Mouse (Mus musculus): ENCODE results near the gene Ccdc15. TPM values are rescaled to one million over a fixed set of nuclear protein-coding genes. Genes with fewer than 3 reads are reported as not detected.

Ccdc15 gene
- polyA plus RNA-seq (2014; fragmentation: Illumina TruSeq; extraction: RNeasy Lipid Tissue Mini Kit (QIAGEN cat#74804); ENCODE audit: insufficient read depth, low read depth, low replicate concordance), result 0.49 TPM

DNA sequence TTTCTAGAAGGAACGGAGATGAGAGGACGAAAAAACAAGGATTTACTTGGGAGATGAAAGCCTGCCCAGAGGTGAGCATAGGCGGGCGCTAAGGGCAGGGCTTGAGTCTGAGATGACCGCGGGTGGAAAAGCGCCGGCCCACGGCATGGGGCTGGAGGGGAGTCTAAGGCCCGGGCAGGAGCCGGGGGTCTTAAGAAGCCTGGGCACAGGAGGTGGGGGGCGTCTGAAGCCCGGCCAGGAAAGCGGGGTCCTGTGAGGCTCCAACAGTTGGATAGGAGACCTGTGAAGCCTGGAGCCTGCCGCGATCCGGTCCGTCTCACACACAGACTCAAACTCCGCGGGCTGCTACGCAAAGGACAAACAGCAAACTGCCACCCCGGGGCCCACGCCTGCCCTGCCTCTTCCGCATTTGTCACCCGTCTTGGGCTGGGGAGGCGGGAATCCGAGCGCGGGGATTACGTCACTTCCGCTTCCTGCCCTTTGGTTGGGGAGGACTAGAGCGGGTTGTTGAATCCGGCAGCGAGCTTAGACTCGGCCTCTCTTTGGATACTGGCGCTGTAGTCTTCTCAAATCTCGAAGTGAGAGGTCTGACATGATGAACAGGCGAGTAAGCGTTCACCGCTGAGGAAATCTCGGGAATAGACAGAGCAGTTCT is at the start of gene Ccdc15:
Ccdc15 (minus strand) TSS at position 445 of the 655 bp plus-strand sequence.

DNA sequence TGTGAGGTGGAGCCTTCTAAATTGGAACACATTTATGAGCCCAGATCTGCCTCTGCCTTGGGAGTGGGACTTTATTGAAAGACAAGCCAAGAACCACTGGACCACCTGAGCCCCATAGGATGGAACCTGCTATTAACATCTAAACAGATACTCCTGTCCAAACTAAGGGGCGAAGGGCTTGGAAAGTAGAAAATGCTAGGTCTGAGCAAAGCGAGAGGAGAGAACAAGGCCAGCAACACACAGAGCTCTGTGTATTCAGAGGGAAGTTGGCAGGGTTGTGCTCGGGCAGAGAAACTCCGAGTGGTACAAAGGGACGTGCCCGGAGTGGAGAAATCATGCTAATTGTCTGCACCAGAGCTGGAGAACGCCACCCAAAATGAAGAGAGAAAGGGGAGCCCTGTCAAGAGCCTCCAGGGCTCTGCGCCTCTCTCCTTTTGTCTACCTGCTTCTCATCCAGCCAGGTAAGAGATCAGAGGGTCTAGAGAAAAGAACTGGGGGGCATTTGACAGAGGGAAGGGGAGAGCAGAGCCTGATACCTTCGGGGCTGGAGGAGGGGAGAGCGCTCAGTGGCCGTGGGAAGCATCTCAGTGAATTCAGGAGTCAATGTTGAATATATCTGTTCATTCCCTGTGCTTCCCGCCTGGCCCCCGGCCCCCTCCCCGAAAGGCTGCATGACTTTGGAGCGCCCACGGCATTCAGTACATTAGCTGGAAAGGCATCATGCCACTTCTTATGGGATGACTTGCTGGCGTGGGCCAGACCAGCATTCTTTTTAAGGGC is 19.3 kb upstream of the Ccdc15 start, which contains the start of gene Hepacam:
Hepacam (plus strand) TSS at position 51 of the 780 bp plus-strand sequence.

DNA sequence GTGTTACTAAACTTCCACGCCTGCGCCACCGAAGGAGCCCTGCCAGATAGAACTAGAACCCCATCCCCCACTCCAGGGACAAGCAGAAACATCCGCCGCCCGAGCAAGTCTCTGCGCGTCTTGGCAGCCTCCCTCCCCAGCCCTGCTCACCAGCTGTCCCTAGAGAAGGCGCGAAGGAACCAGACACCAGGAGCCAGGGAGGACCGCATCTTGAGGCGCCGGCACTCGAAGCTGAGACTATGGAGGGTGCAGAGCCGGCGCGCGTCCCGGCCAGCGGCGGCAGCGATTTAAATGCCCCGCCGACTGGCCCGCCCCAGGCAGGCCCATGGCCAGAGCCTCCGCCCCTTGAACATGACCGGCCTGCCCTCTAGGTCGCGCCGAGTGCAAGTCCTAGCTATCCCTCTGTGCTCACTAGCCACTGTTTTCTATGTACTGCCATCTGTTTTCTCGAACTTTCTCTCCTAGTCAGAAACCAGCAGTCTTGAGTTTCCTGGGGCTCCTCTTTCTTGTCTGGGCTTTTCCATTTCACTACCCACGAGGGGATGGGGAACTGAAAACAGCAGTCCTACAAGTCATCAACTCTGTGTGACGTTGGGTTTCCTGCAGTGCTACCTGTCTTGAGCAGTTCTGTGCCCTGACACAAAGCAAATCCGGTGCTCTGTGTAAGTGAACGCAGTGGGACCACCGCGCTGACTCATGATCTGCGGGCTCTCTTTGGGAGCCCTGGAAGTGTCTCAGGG is 92.9 kb downstream of the Ccdc15 start, which contains the start of gene Slc37a2:
Slc37a2 (minus strand) TSS at position 590 of the 740 bp plus-strand sequence.

Other genes with a start within 250 kb of the Ccdc15 start
- gene Pknox2, start 201.0 kb downstream of the Ccdc15 start, polyA plus RNA-seq (2014; fragmentation: Illumina TruSeq; extraction: RNeasy Lipid Tissue Mini Kit (QIAGEN cat#74804); ENCODE audit: insufficient read depth, low read depth, low replicate concordance), result 8.9 TPM
- 5.5 TPM for gene Tmem218, start 140.2 kb downstream of the Ccdc15 start, polyA plus RNA-seq (2014; fragmentation: Illumina TruSeq; extraction: RNeasy Lipid Tissue Mini Kit (QIAGEN cat#74804); ENCODE audit: insufficient read depth, low read depth, low replicate concordance)
- gene Slc37a2, start 92.7 kb downstream of the Ccdc15 start, polyA plus RNA-seq (2014; fragmentation: Illumina TruSeq; extraction: RNeasy Lipid Tissue Mini Kit (QIAGEN cat#74804); ENCODE audit: insufficient read depth, low read depth, low replicate concordance), result 1.8 TPM
- gene Hepacam, start 18.9 kb upstream of the Ccdc15 start, polyA plus RNA-seq (2014; fragmentation: Illumina TruSeq; extraction: RNeasy Lipid Tissue Mini Kit (QIAGEN cat#74804); ENCODE audit: insufficient read depth, low read depth, low replicate concordance), result 1.0 TPM
- 26.5 TPM for gene Robo4, start 53.5 kb upstream of the Ccdc15 start, polyA plus RNA-seq (2014; fragmentation: Illumina TruSeq; extraction: RNeasy Lipid Tissue Mini Kit (QIAGEN cat#74804); ENCODE audit: insufficient read depth, low read depth, low replicate concordance)
- not detected for gene Robo3, start 84.8 kb upstream of the Ccdc15 start, polyA plus RNA-seq (2014; fragmentation: Illumina TruSeq; extraction: RNeasy Lipid Tissue Mini Kit (QIAGEN cat#74804); ENCODE audit: insufficient read depth, low read depth, low replicate concordance)
- gene Msantd2, start 140.9 kb upstream of the Ccdc15 start, polyA plus RNA-seq (2014; fragmentation: Illumina TruSeq; extraction: RNeasy Lipid Tissue Mini Kit (QIAGEN cat#74804); ENCODE audit: insufficient read depth, low read depth, low replicate concordance), result 10.8 TPM
- gene Esam, start 179.6 kb upstream of the Ccdc15 start, polyA plus RNA-seq (2014; fragmentation: Illumina TruSeq; extraction: RNeasy Lipid Tissue Mini Kit (QIAGEN cat#74804); ENCODE audit: insufficient read depth, low read depth, low replicate concordance), result 191 TPM
- gene Vsig2, start 190.8 kb upstream of the Ccdc15 start, polyA plus RNA-seq (2014; fragmentation: Illumina TruSeq; extraction: RNeasy Lipid Tissue Mini Kit (QIAGEN cat#74804); ENCODE audit: insufficient read depth, low read depth, low replicate concordance), result 27.5 TPM
- 13.8 TPM for gene Nrgn, start 204.5 kb upstream of the Ccdc15 start, polyA plus RNA-seq (2014; fragmentation: Illumina TruSeq; extraction: RNeasy Lipid Tissue Mini Kit (QIAGEN cat#74804); ENCODE audit: insufficient read depth, low read depth, low replicate concordance)
- gene Siae, start 207.3 kb upstream of the Ccdc15 start, polyA plus RNA-seq (2014; fragmentation: Illumina TruSeq; extraction: RNeasy Lipid Tissue Mini Kit (QIAGEN cat#74804); ENCODE audit: insufficient read depth, low read depth, low replicate concordance), result 7.7 TPM

Measured in lung, adult 10 weeks (tissue).